Mouse (Mus musculus) urinary bladder, adult 2 months (tissue): ENCODE data around the gene Ablim1. TPM values are rescaled to one million over a fixed set of nuclear protein-coding genes. Genes with fewer than 3 reads are reported as not detected.

Experiments
- DNase-seq: peaks from one replicate; pipeline ENCODE4 v3.0.0; 2022; ENCODE audit warnings: low spot score
- polyA plus RNA-seq: library from polyadenylated mRNA; depleted of rRNA; stranded (reverse); fragments of >200 nt; gene quantifications from 2 replicates; pipeline ENCODE4 v1.2.3, GENCODE M21; 2012

Ablim1 gene
- polyA plus RNA-seq, 1 experiment: 24.3 TPM

- DNase-seq: no peak
Observed at GRCm38 (mm10) chr19:57304666-57305065, 10.1 kb downstream of the Ablim1 start.

GRCm38 (mm10) chr19:57301961-57302395, 12.7 kb downstream of the Ablim1 start:
- DNase-seq: no peak

- DNase-seq: no peak
Observed at GRCm38 (mm10) chr19:57298006-57298405, 16.7 kb downstream of the Ablim1 start.

GRCm38 (mm10) chr19:57297447-57297846, 17.3 kb downstream of the Ablim1 start:
- DNase-seq: no peak

GRCm38 (mm10) chr19:57296539-57296938, 18.2 kb downstream of the Ablim1 start:
- DNase-seq: no peak

GRCm38 (mm10) chr19:57295521-57295920, 19.2 kb downstream of the Ablim1 start:
- DNase-seq: no peak

GRCm38 (mm10) chr19:57294356-57294755, 20.4 kb downstream of the Ablim1 start:
- DNase-seq: no peak

GRCm38 (mm10) chr19:57293737-57294136, 21.0 kb downstream of the Ablim1 start:
- no peak for DNase-seq

GRCm38 (mm10) chr19:57283310-57283709, 31.4 kb downstream of the Ablim1 start:
- DNase-seq: no peak

GRCm38 (mm10) chr19:57282642-57283041, 32.1 kb downstream of the Ablim1 start:
- DNase-seq: no peak

GRCm38 (mm10) chr19:57279666-57280065, 35.1 kb downstream of the Ablim1 start:
- DNase-seq: no peak

GRCm38 (mm10) chr19:57278263-57278662, 36.5 kb downstream of the Ablim1 start:
- DNase-seq: no peak

GRCm38 (mm10) chr19:57277010-57277409, 37.7 kb downstream of the Ablim1 start:
- no peak for DNase-seq

- DNase-seq: no peak
Observed at GRCm38 (mm10) chr19:57275166-57275953, 39.4 kb downstream of the Ablim1 start.

GRCm38 (mm10) chr19:57274717-57275116, 40.0 kb downstream of the Ablim1 start:
- DNase-seq: no peak

- DNase-seq: no peak
Observed at GRCm38 (mm10) chr19:57274286-57274685, 40.4 kb downstream of the Ablim1 start.

GRCm38 (mm10) chr19:57272824-57273613, 41.7 kb downstream of the Ablim1 start:
- DNase-seq: no peak

GRCm38 (mm10) chr19:57271757-57272156, 43.0 kb downstream of the Ablim1 start:
- no peak for DNase-seq

- DNase-seq: no peak
Observed at GRCm38 (mm10) chr19:57270711-57271110, 44.0 kb downstream of the Ablim1 start.

- DNase-seq: no peak
Observed at GRCm38 (mm10) chr19:57269791-57270190, 44.9 kb downstream of the Ablim1 start.

- DNase-seq: no peak
Observed at GRCm38 (mm10) chr19:57267531-57267930, 47.2 kb downstream of the Ablim1 start.

GRCm38 (mm10) chr19:57266374-57267085, 48.2 kb downstream of the Ablim1 start:
- DNase-seq: no peak
